8 mouse cellular contexts compared by ENCODE assay signal in genomic region chr16:9004012-9004411, GRCm38 (mm10).
DNase-seq lines count a peak whose midpoint lies in the region.

No protein-coding gene starts in this region.

- DNase-seq in ES-CJ7 (ENCODE audit: low read depth, low spot score): peak; percentile 26
- DNase-seq in ZHBTc4 (ENCODE audit: low read depth, low spot score): peak; percentile 51
- DNase-seq in heart, adult 9 months (ENCODE audit: low spot score in 2 of 2): peak; percentile 3 to 4
- DNase-seq in left cerebral cortex, adult 18-20 months (ENCODE audit: low spot score in 2 of 2): peak; percentile 57 to 72
- peak; percentile 69 for DNase-seq in right cerebral cortex, postnatal 25 days
- DNase-seq in thymus, postnatal 25 days: no peak
- DNase-seq in ovary, postnatal 10 days (ENCODE audit: low spot score): no peak
- DNase-seq in spleen, postnatal 14 days (ENCODE audit: low spot score in 2 of 2): no peak

Comparison
In these comparisons a context has a peak if more than half of its experiments do, and no peak if none do; other contexts are left out.
1. DNase-seq: peak in ES-CJ7 (single experiment), ZHBTc4 (single experiment), heart, adult 9 months (2 of 2), left cerebral cortex, adult 18-20 months (2 of 2) and right cerebral cortex, postnatal 25 days (single experiment); none in thymus, postnatal 25 days (single experiment), ovary, postnatal 10 days (single experiment) and spleen, postnatal 14 days (0 of 2).